Mouse (Mus musculus) spleen, adult 12 weeks (tissue): ENCODE measurements around the gene Mapt.
A peak's percentile ranks its signal among the peaks of the same experiment; 100 is the strongest.
"Not testable (repeated sequence)": the region's sequence is repeated elsewhere in the genome, so short reads cannot be mapped to it uniquely, and the experiment has no call there.

Source experiments
- DNase-seq: peaks from one replicate; pipeline ENCODE4 v3.0.0; 2022; ENCODE audit warnings: low spot score

Mapt gene

DNA sequence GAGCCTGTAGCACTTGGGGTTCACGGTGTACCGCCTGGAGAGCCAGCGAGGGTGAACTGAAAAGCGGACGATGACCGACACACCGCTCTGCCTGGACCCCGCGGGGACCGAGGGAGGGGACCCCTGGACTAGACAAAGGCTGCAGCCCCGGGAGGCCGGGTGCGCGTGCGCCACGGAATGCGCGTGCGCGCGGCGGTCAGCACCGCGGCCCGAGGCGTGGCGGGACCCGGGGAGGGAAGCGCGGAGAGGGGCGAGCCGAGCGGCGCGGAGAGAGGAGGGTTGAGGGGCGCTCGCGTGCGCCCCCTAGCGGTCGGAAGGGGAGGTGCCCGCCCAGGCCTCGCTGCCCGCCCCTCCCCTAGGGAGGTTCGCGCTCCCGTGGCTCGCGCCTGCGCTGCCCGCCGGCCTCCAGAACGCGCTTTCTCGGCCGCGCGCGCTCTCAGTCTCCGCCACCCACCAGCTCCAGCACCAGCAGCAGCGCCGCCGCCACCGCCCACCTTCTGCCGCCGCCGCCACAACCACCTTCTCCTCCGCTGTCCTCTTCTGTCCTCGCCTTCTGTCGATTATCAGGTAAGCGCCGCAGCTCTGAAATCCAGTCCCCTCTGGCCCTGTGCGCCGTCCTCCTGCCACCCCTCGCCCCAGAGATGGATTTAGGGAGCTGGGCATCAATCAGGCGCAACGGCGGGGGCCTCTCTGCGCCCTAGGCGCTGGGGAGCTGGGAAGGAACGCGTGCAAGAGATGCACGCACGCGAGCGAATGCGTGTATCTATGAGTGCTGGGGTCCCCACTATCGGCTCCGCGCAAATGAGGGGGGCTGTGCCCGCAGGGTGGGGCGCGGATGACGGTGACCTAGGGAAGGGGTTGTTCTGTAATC, at the start of gene Mapt:
Gene Mapt, plus strand, starts transcription at position 350 of the 871 bp plus-strand sequence.
- peak; percentile 46 for DNase-seq

DNA sequence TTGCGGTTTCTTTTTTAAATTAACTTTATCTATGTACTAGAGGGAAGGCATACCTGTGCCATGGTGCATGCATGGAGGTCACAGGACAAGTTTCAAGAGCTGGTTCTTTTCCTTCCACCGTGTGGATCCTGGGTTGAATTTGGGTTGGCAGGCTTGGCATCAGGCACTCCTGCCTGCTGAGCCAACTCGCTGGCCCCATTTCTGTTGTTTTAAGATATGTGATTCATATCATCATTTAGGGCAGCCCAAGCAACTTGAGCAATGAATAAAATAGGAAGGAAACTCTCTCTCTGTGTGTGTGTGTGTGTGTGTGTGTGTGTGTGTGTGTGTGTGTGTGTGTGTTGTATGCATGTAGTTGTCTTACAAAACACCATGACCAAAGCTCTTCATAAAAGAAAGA, 49.0 kb upstream of the Mapt start:
- no peak for DNase-seq

DNA sequence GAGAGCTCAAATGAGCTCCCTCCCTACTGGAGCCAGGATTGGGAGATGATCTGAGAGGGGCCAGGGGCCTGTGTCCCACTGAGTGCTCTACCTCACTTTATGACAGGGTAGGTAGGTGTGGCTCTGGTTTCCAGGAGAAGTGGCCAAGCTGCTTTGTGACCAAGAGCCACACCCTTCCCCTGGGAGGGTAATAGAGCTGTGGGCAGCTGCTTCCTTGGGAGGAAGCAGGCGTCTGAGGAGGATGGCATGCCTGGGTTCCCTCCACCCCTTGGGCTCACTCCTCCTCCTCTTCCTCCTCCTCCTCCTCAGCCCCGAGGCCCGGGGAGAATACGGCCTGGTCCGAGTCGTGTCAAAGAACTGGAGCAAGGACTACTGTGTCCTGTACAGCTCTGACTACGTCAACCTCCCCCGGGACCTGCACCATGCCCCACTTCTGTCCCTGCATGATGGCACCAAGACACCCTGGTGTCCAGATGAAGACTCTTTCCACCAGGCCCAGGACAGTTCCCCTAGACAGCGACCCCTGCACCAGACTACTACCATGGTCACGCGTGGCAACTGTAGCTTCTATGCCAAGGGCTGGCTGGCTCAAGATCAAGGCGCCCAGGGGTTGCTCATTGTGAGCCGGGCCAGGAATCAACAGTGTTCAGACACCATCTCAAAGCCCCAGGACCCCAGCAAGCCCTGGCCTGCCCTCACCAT, 44.9 kb upstream of the Mapt start, which contains the start of gene Sppl2c:
Gene Sppl2c, plus strand, starts transcription at position 193 of the 702 bp plus-strand sequence.
- no peak for DNase-seq

DNA sequence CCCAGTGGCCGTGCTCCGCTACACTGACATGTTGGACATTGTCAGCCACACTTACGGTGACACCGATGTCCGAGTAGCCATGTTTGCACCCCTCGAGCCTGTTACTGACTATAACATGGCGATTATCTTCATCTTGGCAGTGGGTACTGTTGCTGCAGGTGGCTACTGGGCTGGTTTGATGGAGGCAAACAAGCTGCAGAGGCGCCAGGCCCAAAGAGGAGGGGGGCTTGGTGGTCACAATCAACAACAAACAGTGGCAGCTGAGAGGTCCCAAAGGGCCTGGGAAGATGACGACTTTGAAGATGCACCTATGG, 44.4 kb upstream of the Mapt start:
- no peak for DNase-seq

DNA sequence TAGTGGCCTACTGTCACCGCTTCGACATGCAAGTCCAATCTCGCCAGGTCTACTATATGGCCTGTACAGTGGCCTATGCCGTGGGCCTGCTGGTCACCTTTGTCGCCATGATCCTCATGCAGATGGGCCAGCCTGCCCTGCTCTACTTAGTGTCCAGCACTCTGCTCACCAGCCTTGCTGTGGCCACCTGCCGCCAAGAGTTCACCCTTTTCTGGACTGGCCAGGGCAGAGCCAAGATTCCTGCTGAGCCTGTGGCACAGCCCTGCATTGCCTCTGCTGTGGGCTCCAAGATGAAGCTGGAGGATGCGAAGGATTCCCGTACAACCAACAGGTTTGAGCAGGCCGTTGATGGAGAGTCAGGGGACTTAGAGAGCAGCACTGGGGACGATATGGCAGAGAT, 43.4 kb upstream of the Mapt start:
- DNase-seq: no peak

DNA sequence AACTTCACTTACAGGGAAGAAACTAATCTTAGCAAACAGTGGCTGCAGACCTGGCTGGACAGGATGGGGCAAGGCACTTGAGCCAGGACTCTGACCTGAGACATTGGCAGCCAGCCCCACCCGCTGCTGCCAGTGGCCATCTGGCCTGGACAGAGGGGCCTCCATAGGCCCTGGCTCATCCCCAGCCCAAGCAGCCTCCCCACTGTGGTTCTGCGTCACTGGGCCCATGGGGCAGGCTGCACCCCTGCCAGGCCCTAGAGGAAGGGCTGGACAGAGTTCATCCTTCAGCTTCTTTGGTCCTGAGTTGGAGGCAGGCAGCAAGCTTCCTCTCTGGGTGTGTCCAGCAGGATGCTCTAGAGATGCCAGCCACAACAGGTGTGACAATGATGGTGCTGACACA, 41.2 kb upstream of the Mapt start:
- DNase-seq: no peak

DNA sequence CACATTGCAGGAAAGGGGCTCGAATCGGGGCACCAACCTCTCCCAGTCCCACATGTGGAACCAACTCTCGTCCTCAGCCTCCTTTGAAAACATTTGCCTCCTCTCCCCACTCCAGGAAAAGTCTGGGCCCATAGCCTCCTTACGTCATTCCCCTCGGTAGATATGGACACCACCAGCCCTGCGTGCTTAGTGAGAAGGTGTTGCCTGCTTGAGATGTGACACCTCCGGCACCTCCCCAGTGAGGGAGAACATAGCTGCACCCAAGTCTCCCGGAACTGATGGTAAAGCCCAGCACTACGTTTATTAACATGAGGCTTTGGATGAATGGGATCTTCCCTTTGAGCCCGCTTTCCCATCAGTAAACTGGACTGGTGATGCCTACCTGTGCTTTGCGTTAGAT, 35.8 kb upstream of the Mapt start:
- DNase-seq: no peak

DNA sequence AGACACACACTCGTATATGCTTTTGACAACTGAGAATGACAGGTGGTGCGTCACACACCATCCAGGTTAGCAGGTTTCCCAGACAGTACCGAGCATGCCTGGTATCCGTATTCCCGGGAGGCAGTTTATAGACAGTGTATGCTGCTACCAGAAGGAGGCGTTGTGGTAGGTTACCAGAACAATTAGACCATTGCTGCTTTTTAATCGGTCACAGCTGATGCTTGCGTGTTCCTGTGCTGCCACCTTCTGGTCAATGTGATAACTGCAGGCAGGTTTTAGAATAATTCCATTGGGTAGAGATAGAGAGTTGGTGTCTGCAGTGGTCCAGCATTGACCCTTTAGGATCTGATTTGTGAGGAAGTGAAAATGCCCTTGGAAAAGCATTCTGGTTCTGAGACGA, 35.4 kb upstream of the Mapt start:
- DNase-seq: peak; percentile 52

DNA sequence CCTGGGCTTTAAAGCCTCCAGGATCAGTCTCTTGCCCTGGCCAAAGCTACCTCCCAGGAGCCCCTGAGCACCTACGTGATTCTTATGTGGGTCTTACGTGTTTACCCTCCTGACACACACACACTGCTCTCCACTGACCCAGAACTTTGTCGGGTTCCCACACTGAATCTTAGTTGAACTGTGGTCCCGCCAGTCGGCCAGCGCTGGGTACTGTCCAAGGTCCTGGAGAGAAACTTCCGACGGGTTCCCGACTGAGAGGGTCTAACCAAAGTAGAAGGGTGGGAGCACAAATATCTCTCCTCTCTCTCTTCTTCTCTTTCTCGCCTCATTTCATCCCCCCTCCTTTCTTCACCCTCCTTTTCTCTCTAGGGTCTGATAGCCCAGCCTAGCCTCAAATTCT, 33.3 kb upstream of the Mapt start:
- no peak for DNase-seq

DNA sequence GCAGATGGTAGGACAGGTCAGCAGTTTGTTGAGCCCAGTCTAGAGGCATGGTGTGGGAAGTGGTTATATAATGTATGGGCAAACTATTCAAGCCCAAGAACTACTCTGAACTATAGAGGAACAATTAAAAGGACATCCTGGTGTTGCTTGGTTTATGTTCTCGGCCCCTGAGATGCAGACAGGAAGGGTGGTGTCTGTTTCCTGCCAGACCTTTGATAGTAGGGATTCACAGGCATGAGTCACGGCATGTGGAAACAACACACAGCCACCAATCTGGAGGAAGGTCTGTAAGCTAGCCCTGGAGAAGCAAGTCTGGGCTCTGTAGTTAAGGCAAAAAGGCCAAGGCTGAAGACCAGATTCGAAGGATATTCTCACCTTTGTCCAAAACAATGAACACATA, 27.9 kb upstream of the Mapt start:
- no peak for DNase-seq

DNA sequence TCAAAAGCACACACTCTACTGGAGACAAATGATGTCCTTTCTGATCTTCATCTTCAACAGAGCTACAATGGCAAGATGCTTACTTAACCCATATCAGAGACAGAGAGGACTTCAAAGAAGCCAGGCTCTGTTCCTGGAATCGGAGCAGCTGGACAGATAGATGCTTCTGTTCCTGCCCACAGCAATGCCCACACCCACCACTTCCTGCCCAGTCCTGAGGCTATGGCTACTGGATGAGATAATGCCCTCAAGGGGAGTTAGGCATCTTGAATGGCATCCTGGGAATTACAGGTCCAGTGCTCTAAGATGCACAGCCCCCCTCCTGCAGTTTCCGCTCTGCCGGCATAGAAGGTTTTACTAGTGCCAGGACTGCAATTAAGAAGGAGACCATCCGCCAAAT, 24.6 kb upstream of the Mapt start:
- DNase-seq: no peak

DNA sequence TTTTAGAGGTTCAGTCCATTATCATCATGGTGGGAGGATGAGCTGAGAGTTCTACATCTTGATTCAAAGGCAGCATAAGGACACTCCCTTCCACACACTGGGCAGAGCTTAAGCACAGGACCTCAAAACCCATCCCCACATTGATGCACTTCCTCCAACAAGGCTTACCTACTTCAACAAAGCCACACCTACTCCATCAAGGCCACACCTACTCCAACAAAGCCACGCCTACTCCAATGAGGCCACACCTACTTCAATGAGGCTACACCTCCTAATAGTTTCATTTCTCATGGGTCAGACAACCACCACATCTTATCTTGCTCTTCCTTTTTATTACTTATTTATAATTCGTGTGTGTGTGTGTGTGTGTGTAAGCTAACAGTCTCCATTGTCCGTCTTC, 22.1 kb upstream of the Mapt start:
- DNase-seq: no peak

DNA sequence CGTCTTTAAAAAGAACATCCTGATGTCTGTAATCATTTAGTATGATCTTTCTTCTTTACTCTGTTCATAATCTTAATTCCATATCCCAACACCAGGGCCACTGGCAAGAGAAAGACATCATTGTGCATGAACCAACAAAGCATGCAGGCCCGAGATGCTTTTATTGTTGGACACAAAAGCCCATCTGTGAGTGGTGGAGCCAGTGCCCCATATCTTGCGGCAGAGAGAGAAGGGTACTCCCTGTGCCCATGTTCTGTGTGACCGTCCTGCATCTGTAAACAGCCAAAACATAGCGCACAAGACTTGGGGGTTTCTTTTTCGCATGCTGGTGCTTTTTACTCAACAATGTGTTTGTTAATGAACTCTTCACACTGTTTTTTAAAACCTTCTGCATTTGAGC, 19.9 kb upstream of the Mapt start:
- no peak for DNase-seq

DNA sequence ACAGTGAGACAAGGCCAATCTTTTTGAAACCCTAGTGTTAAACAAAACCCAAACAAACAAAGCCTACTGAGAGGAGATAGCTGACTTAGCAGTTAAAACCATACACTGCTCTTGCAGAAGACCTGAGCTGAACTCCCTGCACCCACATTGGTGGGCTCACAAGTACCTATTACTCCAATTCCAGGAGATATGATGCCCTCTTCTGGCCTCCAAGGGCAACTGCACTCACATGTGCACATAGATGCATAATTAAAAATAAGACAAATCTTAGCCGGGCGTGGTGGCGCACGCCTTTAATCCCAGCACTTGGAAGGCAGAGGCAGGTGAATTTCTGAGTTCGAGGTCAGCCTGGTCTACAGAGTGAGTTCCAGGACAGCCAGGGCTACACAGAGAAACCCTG, 17.1 kb upstream of the Mapt start:
- not testable (repeated sequence) for DNase-seq

DNA sequence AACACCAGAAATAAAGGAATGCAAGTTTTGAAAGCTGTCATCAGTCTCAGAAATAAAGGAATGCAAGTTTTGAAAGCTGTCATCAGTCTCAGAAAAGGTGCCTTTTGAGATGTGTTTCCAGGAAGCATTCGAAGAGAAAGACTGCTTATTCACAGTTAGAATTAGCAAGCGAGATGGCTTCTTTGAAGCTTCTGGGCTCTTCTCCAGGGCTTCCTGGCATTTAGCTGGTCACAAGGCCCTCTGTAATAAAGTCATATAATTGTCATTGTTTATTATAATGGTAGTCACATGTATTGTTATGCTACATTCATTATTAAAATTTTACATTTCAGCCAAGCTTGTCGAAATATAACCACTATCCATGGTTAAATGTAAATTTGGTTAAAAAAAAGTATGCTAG, 13.1 kb upstream of the Mapt start:
- DNase-seq: no peak

DNA sequence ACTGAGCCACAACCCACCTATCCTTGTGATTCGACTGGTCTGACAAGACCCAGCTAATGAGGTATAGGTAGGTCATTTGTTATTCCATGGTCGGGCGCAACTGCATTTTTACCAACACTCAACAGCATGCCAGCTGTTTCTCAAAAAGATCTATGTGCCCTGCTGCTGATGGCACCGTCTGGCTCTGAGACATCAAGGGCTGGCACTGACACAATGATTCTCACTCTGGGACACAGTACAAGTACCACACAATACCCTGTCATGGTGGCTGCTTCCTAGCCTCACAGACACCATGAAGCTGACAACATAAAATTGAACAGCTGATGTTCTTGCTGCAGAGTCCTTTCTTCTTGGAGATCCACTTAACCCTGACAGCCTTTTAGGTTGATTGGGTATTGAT, 10.9 kb upstream of the Mapt start:
- no peak for DNase-seq

DNA sequence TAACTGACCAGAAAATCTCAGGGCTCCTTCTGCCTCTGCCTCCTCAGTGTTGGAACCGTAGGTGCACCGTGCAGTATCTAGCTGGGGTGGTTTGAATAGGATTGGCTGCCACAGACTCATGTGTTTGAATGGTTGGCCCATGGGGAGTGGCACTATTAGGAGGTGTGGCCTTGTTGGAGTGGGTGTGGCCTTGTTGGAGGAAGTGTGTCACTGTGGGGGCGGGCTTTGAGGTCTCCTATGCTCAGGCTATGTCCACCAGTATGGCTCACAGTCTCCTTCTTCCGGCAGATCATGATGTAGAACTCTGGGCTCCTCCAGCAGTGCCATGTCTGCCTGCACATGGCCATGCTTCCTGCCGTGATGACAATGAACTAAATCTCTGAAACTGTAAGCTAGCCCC, 9.4 kb upstream of the Mapt start:
- no peak for DNase-seq

DNA sequence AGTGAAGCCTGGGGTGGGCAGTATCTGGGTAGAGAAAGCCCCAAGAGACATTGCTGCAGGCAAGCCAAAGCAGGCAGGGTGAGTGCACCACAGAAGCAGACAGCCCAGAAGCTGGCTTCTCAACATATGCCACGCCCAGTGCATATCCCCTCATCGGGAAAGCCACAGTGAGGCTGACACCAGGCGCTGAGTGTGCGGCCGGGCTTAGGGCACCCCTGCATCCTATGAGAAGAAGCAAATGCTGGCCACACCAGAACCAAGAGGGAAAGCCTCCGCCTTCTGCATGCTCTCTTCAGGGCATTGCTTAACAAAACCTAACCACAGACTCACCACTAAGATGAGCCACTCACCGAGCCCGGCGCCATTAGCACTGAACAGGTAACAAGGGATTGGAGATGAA, 7.9 kb upstream of the Mapt start:
- DNase-seq: no peak

DNA sequence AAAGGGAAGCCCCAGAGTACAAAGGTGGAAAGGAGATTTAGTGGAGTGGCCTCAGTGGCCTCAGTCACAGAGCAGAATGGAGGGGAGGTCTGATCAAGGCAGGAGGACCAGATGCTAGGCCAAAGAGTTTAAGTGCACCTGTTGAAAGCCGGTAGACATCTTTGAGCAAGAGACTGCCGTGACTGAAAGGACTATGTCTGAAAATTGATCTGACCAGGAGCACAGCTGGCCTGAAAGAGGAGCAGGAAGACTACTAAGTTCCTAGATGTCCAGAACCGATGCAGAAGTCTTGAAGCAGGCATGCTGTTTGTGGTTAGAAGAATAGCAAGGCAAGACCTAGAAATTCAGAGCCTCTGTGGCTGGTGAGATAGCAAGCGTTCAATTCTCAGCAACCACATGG, 1.8 kb upstream of the Mapt start:
- DNase-seq: no peak

DNA sequence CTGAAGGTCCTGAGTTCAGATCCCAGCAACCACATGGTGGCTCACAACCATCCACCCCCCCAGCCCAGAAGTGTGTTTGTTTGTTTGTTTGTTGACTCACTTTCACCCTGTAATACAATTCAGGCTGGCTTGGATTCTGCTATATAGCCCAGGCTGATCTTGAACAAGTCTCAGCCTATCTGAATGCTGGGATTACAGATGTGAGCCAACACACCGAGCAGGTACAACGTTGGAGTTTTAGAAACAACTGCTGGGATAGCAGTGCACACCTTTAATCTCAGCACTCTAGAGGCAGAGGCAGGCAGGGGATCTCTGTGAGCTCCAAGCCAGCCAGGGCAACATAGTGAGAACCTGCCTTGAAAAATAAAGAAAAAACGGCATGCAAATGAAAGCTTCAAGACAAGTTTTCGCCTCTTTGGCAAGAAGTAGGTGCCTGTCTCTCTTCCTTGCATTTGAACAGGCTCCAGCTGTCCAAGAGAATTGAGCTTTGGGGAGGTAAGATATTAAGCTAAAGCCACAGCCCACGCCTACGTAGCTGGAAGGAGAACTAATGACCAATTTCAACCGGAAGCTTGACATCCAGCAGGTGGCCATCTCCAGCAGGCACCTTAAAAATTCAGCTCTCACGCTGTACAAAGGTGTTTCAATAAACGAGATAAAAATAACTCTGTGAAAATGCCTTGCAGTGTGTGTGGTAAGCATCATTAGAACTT, 968 bp upstream of the Mapt start:
- no peak for DNase-seq

DNA sequence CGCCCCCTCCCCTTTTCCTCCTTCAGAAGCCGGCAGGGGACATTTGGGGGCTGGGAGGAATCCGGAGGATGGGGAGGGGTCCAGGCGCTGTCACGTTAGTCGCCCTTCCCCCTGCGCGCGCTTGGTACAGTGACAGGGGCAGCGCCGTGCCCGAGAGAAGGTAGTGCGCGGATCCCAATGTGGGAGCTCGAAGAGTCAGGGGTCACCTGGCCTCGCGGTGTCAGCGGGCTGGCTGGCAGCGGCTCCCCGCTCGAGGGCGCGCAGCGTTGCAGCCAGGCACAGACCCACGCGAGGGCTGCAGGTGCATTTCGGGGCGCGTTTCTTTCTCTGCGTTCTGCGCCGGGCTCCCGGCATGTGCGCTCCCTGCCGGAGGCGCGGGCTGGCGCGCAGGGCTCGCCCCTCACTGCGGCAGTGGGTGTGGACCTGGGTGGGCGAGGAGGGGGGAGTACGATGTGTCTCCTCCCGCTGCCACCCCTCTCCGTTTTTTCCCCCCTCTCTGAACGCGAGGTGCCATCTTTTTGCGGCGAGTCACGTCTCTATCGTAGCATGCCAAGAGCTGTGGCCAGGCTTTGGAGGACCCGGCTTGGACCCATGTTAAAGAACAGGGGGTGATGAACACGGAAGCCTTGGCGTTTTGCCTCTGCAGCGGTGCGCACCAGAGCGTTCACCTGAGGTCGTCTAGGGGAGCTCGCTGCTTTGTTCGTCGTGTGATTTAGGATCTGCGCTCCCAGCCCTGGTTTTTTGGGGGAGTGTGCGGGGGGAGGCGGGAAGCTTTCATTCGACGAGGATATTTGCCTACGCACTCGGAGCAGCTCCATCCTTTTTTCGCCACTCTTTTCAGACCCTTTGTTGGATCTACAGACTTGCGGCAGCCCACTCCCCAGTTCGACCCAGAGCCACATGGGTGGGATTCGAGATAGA, 1.2 kb downstream of the Mapt start:
- no peak for DNase-seq

DNA sequence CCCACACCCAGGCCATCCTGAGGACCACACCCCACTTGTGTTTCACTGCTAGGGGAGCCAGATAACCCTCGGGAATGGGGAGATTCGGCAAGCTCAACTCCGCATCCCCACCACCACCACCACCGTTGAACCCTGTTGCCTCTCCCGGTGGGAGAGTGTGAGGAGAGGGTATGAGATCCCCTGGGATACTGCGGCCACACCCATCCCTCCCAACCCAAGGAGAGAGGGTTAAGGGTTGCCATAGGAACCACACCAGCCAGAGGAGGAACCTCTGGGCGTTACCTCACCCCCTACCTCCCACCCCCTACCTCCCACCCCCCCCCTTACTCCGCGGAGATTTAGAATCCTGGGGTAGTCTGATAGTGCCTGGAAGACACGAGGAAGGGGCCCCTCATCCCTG, 1.9 kb downstream of the Mapt start:
- DNase-seq: no peak
